Mouse (Mus musculus) pancreas, adult 10 weeks (tissue): ENCODE data around the gene Nkx6-2. TPM values are rescaled to one million over a fixed set of nuclear protein-coding genes. Genes with fewer than 3 reads are reported as not detected.

ENCODE experiments used
- polyA plus RNA-seq: library from polyadenylated mRNA; stranded (reverse); fragments of 350-450 nt; fragmentation: Illumina TruSeq; extraction: RNeasy Lipid Tissue Mini Kit (QIAGEN cat#74804); gene quantifications from one replicate; pipeline ENCODE4 v1.2.3, GENCODE M21; 2015; ENCODE audit warnings: low read depth, low replicate concordance; ENCODE audit not compliant: insufficient read depth

Gene Nkx6-2
- polyA plus RNA-seq, result 0.42 TPM

GRCm38 (mm10) chr7:139582595-139582994 lies at the start of gene Nkx6-2:
TSS of gene Nkx6-2 (minus strand) at chr7:139582797.

Other genes with a start within 250 kb of the Nkx6-2 start
- gene Inpp5a, start 193.7 kb downstream of the Nkx6-2 start, polyA plus RNA-seq, result 11.4 TPM
- not detected for gene Cfap46, start 101.0 kb upstream of the Nkx6-2 start, polyA plus RNA-seq